Mouse (Mus musculus): Measurements from ENCODE around the gene Vash2. TPM values are rescaled to one million over a fixed set of nuclear protein-coding genes. Genes with fewer than 3 reads are reported as not detected.
"Not testable (repeated sequence)": the region's sequence is repeated elsewhere in the genome, so short reads cannot be mapped to it uniquely, and the experiment has no call there.

Gene Vash2
- 61.0 and 69.7 TPM in 2 replicates for polyA plus RNA-seq (2014; fragmentation: Nextera tagmentation; extraction: Ambion mirVana)

DNA sequence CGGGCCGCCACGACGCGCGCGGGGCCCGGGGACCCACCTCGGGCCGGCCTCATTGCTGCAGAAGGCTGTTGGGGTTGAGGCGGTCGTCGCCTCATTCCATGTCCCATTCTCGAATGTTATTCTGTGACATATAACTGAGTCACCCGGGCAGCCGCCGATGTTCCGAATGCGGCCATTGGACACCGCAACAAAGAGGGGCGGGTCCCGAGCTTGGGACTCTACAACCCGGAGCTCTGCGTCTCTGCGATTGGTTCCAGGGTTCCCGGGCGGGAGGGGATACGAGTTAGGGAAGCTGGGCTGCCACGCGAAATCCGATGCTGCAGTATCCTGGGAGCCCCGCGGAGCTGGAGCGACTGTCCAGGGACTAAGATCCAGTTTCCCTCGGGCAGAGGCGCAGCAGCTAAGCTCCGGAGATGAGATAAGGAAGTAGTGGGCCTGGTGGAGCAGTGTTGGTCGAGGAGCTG, at the start of gene Vash2:
Vash2 (minus strand) TSS at position 197 of the 464 bp plus-strand sequence.
- WGBS: under 1% methylated on average over 36 of the region's 38 CpGs
- DNase-seq (ENCODE audit: low spot score) (peak; percentile 91), ATAC-seq (ENCODE audit: low FRiP score) (peak; percentile 98)

DNA sequence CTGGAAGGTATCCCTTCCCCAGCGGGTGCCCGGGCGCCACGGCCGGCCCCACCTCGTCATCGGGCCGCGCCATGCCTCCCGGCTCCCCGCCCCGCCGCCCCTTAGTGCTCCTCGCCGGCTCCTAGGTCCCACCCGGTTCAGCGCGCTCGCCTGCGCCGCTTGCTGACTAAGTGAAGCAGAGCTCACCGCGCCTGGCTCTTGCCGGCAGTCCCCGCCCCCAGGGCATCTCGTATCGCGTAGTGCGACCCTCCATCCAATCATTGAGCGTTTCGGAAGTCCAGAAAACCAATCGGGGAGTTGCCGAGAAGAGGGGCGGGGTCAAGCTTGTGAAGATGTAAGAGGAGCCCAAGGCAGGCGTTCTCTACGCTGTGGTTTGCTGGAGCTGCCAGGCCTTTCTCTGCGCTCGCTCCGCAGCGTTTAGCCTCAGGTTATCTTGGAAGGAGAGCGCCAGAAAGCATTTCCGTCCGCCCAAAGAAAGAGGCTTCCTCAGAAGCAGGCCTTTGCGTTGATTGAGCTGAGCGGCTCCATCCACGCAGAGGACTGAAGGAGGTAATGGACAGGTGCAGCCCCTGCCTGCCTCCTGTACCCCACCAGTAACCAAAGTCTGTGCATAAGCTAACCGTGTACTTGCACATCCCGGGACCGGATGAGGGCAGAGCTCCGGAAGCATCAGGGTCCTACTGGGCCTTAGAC, 47.1 kb upstream of the Vash2 start, which contains the start of gene Flvcr1:
Flvcr1 (minus strand) TSS at position 138 of the 693 bp plus-strand sequence.
- Histone ChIP-seq H3K27ac (ENCODE audit: low read depth, low read length) (peak within 1 kb of the TSS; percentile 84), H3K9me3 (ENCODE audit: control insufficient read depth, low read length) (no peaks in the 10 kb centered on the region), H3K4me1 (replicated peaks; ENCODE audit: control insufficient read depth, insufficient read depth, low read length) (no peaks in the 10 kb centered on the region), H3K4me3 (ENCODE audit: low read depth, low read length) (peak within 1 kb of the TSS; percentile 71), H3K36me3 (ENCODE audit: control insufficient read depth, insufficient read depth, low read length) (no peaks in the 10 kb centered on the region), H3K4me2 (replicated peaks; ENCODE audit: low read depth, low read length) (peak within 1 kb of the TSS; percentile 94), H3K9ac (ENCODE audit: low read depth, low read length) (peak within 1 kb of the TSS; percentile 70), H3K27me3 (ENCODE audit: control insufficient read depth, insufficient read depth, low read length) (no peaks in the 10 kb centered on the region)
- DNase-seq (ENCODE audit: low spot score) (peak; percentile 98), ATAC-seq (ENCODE audit: low FRiP score) (peak; percentile 100)
- 0% methylated on average over 50 of the region's 50 CpGs for WGBS

More for the DNA sequence above, at the start of gene Vash2:
- Histone ChIP-seq H3K36me3 (ENCODE audit: control insufficient read depth, insufficient read depth, low read length) (no peaks in the 10 kb centered on the region), H3K9me3 (ENCODE audit: control insufficient read depth, low read length) (no peaks in the 10 kb centered on the region), H3K4me1 (replicated peaks; ENCODE audit: control insufficient read depth, insufficient read depth, low read length) (peaks cover 4% of the 10 kb centered on the region; the same call in 1 of the 2 replicates), H3K27me3 (ENCODE audit: control insufficient read depth, insufficient read depth, low read length) (no peaks in the 10 kb centered on the region), H3K9ac (ENCODE audit: low read depth, low read length) (peak within 1 kb of the TSS; percentile 90), H3K4me3 (ENCODE audit: low read depth, low read length) (peak within 1 kb of the TSS; percentile 74), H3K27ac (ENCODE audit: low read depth, low read length) (peak within 1 kb of the TSS; percentile 89), H3K4me2 (replicated peaks; ENCODE audit: low read depth, low read length) (peak within 1 kb of the TSS; percentile 89)

DNA sequence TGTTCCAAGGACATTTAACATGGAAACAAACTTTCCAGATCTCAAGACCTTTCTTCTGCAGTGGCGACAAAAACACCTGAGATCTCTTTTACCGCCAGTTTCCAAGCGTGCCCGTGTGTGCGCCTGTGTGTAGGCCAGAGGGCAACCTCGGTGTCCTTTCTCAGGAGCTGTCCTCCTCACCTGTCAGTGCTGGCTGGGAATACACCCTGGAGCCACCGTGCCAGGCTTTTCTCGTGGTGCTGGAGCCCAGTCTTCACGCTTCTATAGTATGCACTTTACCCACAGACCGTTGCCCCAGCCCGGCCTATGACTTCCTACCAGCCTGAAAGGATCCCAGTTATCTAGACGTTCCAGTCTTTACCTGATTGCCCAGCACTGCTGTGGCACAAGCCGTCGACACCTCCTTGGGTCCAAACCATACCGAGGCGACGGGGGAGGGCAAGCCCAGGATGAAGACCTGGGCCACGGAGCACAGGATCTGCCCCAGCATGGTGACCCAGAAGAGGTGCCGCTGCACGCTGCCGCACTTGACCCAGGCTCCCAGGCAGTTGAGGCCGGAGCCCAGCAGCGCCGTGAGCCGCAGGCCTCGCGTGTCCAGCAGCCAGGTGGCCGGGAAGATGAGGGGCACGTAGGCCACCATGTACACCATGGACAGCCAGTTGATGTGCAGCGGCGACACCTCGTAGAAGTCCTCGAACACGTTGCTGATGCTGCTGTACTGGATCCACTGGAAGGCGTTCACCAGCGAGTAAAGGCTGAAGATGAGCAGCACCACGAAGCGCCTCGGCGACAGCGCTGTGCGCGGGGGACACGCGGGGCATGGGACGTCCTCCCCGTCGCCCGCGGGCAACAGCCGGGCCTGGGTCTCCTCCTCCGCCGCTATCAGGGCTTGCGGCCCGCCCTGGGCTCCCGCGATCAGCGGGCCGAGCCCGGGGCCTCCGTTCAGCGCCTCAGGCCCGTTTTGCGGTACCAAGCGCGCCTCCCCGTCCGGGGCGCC, 46.2 kb upstream of the Vash2 start:
- Histone ChIP-seq H3K4me2 (replicated peaks; ENCODE audit: low read depth, low read length) (peak overlapping the region; percentile 94), H3K27ac (ENCODE audit: low read depth, low read length) (peak overlapping the region; percentile 84), H3K27me3 (ENCODE audit: control insufficient read depth, insufficient read depth, low read length) (no peaks in the 10 kb centered on the region), H3K9ac (ENCODE audit: low read depth, low read length) (peak overlapping the region; percentile 70), H3K4me3 (ENCODE audit: low read depth, low read length) (peak overlapping the region; percentile 71), H3K36me3 (ENCODE audit: control insufficient read depth, insufficient read depth, low read length) (no peaks in the 10 kb centered on the region), H3K4me1 (replicated peaks; ENCODE audit: control insufficient read depth, insufficient read depth, low read length) (no peaks in the 10 kb centered on the region), H3K9me3 (ENCODE audit: control insufficient read depth, low read length) (no peaks in the 10 kb centered on the region)
- WGBS: 2% methylated on average over 69 of the region's 69 CpGs
- DNase-seq (ENCODE audit: low spot score) (peak; percentile 66), ATAC-seq (ENCODE audit: low FRiP score) (peak; percentile 72; the same call in 1 of the 2 replicates)

DNA sequence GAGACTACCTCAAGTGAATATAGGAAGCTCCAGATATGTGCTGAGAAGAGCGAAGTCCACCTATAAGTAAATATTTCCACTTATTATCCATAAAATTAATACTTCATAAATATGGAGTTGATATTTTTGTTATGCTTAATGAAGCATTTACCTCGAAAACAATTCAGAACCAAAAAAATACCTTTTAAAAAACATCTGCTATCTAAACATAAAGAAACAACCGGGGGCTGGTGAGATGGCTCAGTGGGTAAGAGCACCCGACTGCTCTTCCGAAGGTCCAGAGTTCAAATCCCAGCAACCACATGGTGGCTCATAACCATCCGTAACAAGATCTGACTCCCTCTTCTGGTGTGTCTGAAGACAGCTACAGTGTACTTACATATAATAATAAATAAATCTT, 44.7 kb upstream of the Vash2 start:
- not testable (repeated sequence) for H3K4me2 ChIP-seq (replicated peaks; ENCODE audit: low read depth, low read length); H3K27ac ChIP-seq (ENCODE audit: low read depth, low read length); H3K4me3 ChIP-seq (ENCODE audit: low read depth, low read length); ATAC-seq (ENCODE audit: low FRiP score); DNase-seq (ENCODE audit: low spot score); H3K27me3 ChIP-seq (ENCODE audit: control insufficient read depth, insufficient read depth, low read length); H3K9ac ChIP-seq (ENCODE audit: low read depth, low read length); H3K36me3 ChIP-seq (ENCODE audit: control insufficient read depth, insufficient read depth, low read length); H3K9me3 ChIP-seq (ENCODE audit: control insufficient read depth, low read length); H3K4me1 ChIP-seq (replicated peaks; ENCODE audit: control insufficient read depth, insufficient read depth, low read length)
- 92% methylated on average over 5 of the region's 6 CpGs for WGBS

DNA sequence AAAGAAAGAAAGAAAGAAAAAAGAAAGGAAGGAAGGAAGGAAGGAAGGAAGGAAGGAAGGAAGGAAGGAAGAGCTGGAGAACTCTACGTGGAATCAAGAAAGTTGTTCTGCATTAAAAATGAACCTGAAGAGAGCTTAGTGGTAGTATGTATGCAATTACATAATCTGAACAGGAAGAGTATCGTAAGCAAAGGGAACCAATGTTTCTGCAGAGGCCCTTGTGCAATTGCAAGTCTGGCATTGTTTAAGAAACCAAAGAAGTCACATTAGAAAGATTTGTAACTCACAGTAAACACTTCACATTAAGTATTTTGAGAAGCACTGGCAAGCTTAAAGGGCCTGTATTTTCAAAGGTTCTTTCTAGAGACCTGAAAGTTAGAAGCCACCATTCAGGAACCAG, 44.0 kb upstream of the Vash2 start:
- Histone ChIP-seq H3K27me3 (ENCODE audit: control insufficient read depth, insufficient read depth, low read length) (no peaks in the 10 kb centered on the region), H3K4me1 (replicated peaks; ENCODE audit: control insufficient read depth, insufficient read depth, low read length) (no peaks in the 10 kb centered on the region), H3K4me2 (replicated peaks; ENCODE audit: low read depth, low read length) (no peak overlapping the region), H3K4me3 (ENCODE audit: low read depth, low read length) (no peak overlapping the region), H3K9me3 (ENCODE audit: control insufficient read depth, low read length) (no peaks in the 10 kb centered on the region), H3K36me3 (ENCODE audit: control insufficient read depth, insufficient read depth, low read length) (no peaks in the 10 kb centered on the region), H3K9ac (ENCODE audit: low read depth, low read length) (no peak overlapping the region), H3K27ac (ENCODE audit: low read depth, low read length) (no peak overlapping the region)
- 93% methylated on average over 2 of the region's 2 CpGs for WGBS
- no peak for ATAC-seq (ENCODE audit: low FRiP score)
- DNase-seq (ENCODE audit: low spot score): no peak

DNA sequence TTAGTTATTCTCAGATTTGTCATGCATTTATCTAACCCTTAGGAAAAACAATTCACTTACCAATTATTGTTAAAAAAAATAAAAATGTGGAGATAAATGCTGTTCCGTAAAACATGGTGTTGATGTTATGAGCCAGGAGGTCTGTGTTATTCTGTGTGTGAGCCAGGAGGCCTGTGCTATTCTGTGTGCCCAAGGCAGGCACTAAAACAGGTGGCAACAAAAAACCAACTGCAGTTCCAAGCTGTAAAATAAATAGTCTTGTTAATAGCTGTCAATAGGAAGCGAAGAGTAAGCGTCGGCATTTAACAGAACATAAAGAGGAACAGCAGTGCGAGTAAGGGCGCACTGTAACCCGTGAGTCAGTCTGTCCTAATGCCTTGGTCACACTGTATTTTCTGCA, 41.9 kb upstream of the Vash2 start:
- Histone ChIP-seq H3K27ac (ENCODE audit: low read depth, low read length) (no peak overlapping the region), H3K27me3 (ENCODE audit: control insufficient read depth, insufficient read depth, low read length) (no peaks in the 10 kb centered on the region), H3K4me1 (replicated peaks; ENCODE audit: control insufficient read depth, insufficient read depth, low read length) (no peaks in the 10 kb centered on the region), H3K9me3 (ENCODE audit: control insufficient read depth, low read length) (no peaks in the 10 kb centered on the region), H3K4me3 (ENCODE audit: low read depth, low read length) (no peak overlapping the region), H3K4me2 (replicated peaks; ENCODE audit: low read depth, low read length) (no peak overlapping the region), H3K36me3 (ENCODE audit: control insufficient read depth, insufficient read depth, low read length) (no peaks in the 10 kb centered on the region), H3K9ac (ENCODE audit: low read depth, low read length) (no peak overlapping the region)
- no peak for DNase-seq (ENCODE audit: low spot score)
- WGBS: 91% methylated on average over 7 of the region's 7 CpGs
- no peak for ATAC-seq (ENCODE audit: low FRiP score)

DNA sequence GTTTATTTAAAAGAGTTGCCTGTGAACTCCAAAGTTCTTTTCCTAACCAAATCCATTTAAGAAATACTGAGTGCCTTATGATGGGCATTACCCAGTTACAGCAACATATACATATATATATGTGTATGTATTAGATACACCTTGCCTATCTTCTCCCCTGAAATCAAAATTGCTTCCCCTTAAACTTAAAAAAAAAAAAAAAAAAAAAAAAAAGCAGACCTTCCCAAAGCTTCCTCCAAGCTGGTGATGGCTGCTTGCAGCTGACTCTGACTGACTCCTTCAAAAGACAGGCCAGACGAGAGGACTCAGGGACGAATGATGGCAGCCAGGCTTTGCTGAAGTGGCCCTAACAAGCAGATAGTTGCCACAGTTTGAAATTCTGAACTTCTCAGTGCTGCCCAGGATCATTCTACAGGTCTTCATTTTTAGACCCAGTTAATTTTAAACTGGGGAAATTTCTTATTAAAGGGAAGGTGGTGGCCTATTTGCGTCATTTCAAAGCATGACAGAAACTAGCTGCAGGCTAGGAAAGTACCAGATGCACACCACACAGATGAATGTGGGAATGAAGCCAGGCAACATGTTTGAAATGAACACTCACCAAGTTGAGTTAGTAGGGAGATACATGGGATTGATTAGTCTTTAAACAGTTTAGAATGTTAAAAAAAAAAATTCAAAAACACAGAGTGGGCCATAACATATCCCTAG, 41.3 kb upstream of the Vash2 start:
- no peaks in the 10 kb centered on the region for H3K27me3 ChIP-seq (ENCODE audit: control insufficient read depth, insufficient read depth, low read length)
- DNase-seq (ENCODE audit: low spot score) (no peak), ATAC-seq (ENCODE audit: low FRiP score) (no peak)
- H3K4me2 ChIP-seq (replicated peaks; ENCODE audit: low read depth, low read length): no peak overlapping the region
- no peak overlapping the region for H3K27ac ChIP-seq (ENCODE audit: low read depth, low read length)
- no peaks in the 10 kb centered on the region for H3K9me3 ChIP-seq (ENCODE audit: control insufficient read depth, low read length)
- no peak overlapping the region for H3K4me3 ChIP-seq (ENCODE audit: low read depth, low read length)
- no peaks in the 10 kb centered on the region for H3K36me3 ChIP-seq (ENCODE audit: control insufficient read depth, insufficient read depth, low read length)
- H3K4me1 ChIP-seq (replicated peaks; ENCODE audit: control insufficient read depth, insufficient read depth, low read length): no peaks in the 10 kb centered on the region
- WGBS: 88% methylated on average over 3 of the region's 3 CpGs
- H3K9ac ChIP-seq (ENCODE audit: low read depth, low read length): no peak overlapping the region

DNA sequence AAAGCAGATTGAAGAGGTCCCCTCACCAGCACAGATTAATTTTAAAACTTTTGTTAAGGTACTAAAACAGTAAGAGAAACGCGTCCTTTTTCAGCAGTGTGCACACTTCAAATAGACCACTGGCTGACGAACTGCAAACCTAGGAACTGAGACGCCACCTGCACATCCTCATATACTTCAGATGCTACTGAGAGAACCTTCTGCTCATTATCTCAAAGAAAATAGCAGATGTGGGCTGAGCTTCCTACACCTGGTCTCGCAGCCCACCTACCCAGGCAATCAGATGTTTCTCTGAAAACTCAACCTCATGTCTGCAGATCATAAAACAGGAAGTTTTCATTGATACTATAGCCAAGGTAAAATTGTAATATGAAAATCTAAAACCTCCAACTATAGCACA, 40.7 kb upstream of the Vash2 start:
- Histone ChIP-seq H3K27me3 (ENCODE audit: control insufficient read depth, insufficient read depth, low read length) (no peaks in the 10 kb centered on the region), H3K4me3 (ENCODE audit: low read depth, low read length) (no peak overlapping the region), H3K9me3 (ENCODE audit: control insufficient read depth, low read length) (no peaks in the 10 kb centered on the region), H3K9ac (ENCODE audit: low read depth, low read length) (no peak overlapping the region), H3K4me2 (replicated peaks; ENCODE audit: low read depth, low read length) (no peak overlapping the region), H3K27ac (ENCODE audit: low read depth, low read length) (no peak overlapping the region), H3K36me3 (ENCODE audit: control insufficient read depth, insufficient read depth, low read length) (no peaks in the 10 kb centered on the region), H3K4me1 (replicated peaks; ENCODE audit: control insufficient read depth, insufficient read depth, low read length) (no peaks in the 10 kb centered on the region)
- ATAC-seq (ENCODE audit: low FRiP score) (no peak), DNase-seq (ENCODE audit: low spot score) (no peak)
- WGBS: 95% methylated on average over 5 of the region's 5 CpGs
